Mouse (Mus musculus) liver, embryonic 11.5 days (tissue): Measurements from ENCODE around the gene Asb5. TPM values are rescaled to one million over a fixed set of nuclear protein-coding genes. Genes with fewer than 3 reads are reported as not detected.
"Not testable (repeated sequence)": the region's sequence is repeated elsewhere in the genome, so short reads cannot be mapped to it uniquely, and the experiment has no call there.

Source experiments
- ATAC-seq: fragments of 200-750 bp; cut with Nextera tagmentation; replicated peaks from 2 replicates; pipeline ENCODE4 v1.8.0; 2017; ENCODE audit warnings: moderate number of reproducible peaks, mild to moderate bottlenecking, moderate TSS enrichment, moderate library complexity; ENCODE audit not compliant: low FRiP score
- DNase-seq: peaks from one replicate; pipeline ENCODE4 v3.0.0-alpha.2; 2017; ENCODE audit warnings: low spot score
- H3K27ac ChIP-seq: fragments of 300-500 bp; sonication (generic); 2 replicates; pipeline ENCODE4 v1.5.1; 2014; ENCODE audit warnings: mild to moderate bottlenecking, low read depth, low read length, control low read depth
- H3K27me3 ChIP-seq: fragments of 300-500 bp; sonication (generic); replicated peaks from 2 replicates; pipeline ENCODE4 v1.6.1; 2014; ENCODE audit warnings: low read length, mixed read lengths; ENCODE audit not compliant: control insufficient read depth, insufficient read depth
- H3K36me3 ChIP-seq: fragments of 300-500 bp; sonication (generic); 2 replicates; pipeline ENCODE4 v1.6.1; 2014; ENCODE audit warnings: mild to moderate bottlenecking, low read length, moderate library complexity, mixed read lengths; ENCODE audit not compliant: control insufficient read depth, insufficient read depth
- H3K4me1 ChIP-seq: fragments of 300-500 bp; sonication (generic); replicated peaks from 2 replicates; pipeline ENCODE4 v1.6.1; 2014; ENCODE audit warnings: low read length, mixed read lengths; ENCODE audit not compliant: control insufficient read depth, insufficient read depth
- H3K4me2 ChIP-seq: fragments of 300-500 bp; sonication (generic); 2 replicates; pipeline ENCODE4 v1.6.1; 2014; ENCODE audit warnings: mild to moderate bottlenecking, control low read depth, moderate library complexity
- H3K4me3 ChIP-seq: fragments of 300-500 bp; sonication (generic); 2 replicates; pipeline ENCODE4 v1.5.1; 2014; ENCODE audit warnings: low read depth, low read length, control low read depth
- H3K9ac ChIP-seq: fragments of 300-500 bp; sonication (generic); 2 replicates; pipeline ENCODE4 v1.6.1; 2014; ENCODE audit warnings: low read depth, low read length, control low read depth
- H3K9me3 ChIP-seq: fragments of 300-500 bp; sonication (generic); 2 replicates; pipeline ENCODE4 v1.6.1; 2016; ENCODE audit warnings: low read length, inconsistent platforms, mixed read lengths; ENCODE audit not compliant: control insufficient read depth
- WGBS: fragments of 180-500 bp; shearing (Covaris S2); extraction: QIAGEN DNeasy Blood & Tissue Kit; methylation state at CpG from one replicate; pipeline ENCODE4 v1.1.7; 2014; 5-methylcytosine and 5-hydroxymethylcytosine counted together
- polyA plus RNA-seq: library from polyadenylated mRNA; unstranded; fragments of >200 nt; fragmentation: Nextera tagmentation; extraction: Ambion mirVana; gene quantifications from 2 replicates; pipeline ENCODE4 v1.2.1, GENCODE M21; 2014

Gene Asb5
- polyA plus RNA-seq, 1 experiment from 2014 or later: 6.2 TPM

DNA sequence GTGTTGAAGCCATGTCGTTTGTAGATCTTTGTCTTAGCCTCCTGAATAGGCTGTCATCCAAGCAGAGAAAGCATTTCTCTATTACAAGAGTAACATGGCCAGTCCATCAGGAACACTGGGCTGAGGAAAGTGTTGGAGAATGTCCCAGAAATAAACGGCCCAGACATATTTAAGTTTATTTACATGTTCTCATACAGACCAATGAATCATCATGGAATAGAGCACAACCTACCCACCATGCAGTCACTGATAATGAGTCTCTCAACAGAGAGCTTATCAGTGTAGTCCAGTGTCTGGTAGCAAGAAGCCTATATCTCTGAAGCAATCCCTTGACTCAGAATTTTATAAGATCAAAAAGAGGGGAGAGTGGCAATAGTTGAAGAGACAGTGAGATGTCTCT lies 24.3 kb upstream of the Asb5 start:
- 56% methylated on average over 2 of the region's 2 CpGs for WGBS
- Histone ChIP-seq H3K4me3 (no peak overlapping the region), H3K27ac (no peak overlapping the region), H3K9me3 (no peaks in the 10 kb centered on the region), H3K36me3 (no peaks in the 10 kb centered on the region), H3K4me1 (peaks cover 4% of the 10 kb centered on the region; the same call in 1 of the 2 replicates), H3K27me3 (no peaks in the 10 kb centered on the region), H3K9ac (no peak overlapping the region), H3K4me2 (no peak overlapping the region)
- no peak for DNase-seq
- 0 out of 2 replicates have a peak, but pooled peaks have one; percentile 35 for ATAC-seq

DNA sequence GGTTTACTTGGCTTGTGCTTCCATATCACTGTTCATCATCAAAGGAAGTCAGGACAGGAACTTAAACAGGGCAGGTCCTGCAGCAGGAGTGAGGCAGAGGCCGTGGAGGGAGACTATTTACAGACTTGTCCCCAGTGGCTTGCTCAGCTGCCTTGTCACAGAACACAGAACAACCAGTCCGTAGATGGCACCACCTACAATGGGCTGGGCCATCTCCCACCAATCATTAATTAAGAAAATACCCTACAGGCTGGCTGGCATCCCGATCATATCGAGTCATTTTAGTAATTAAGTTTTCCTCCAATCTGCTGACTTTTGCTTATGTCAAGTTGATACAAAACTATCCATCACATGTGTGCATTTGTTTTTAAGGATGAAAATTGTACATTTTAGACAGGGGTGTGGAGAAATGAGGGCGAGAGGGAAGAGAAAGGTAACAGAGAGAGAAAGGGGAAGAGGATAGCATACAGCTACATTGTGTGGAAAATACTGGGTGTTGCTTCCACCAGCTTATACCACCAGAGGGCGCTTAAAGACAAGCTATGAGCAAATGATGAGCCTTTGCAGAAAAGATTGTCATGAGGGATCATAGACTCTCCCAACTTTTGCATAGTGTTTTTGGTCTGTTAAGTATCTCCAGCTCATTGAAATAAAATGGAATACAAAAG lies 21.8 kb upstream of the Asb5 start:
- Histone ChIP-seq H3K4me2 (peak overlapping the region; percentile 11; the same call in 1 of the 2 replicates), H3K27me3 (no peaks in the 10 kb centered on the region), H3K4me1 (peaks cover 4% of the 10 kb centered on the region; the same call in 1 of the 2 replicates), H3K36me3 (no peaks in the 10 kb centered on the region), H3K27ac (no peak overlapping the region), H3K4me3 (no peak overlapping the region), H3K9me3 (no peaks in the 10 kb centered on the region), H3K9ac (no peak overlapping the region)
- WGBS: 24% methylated on average over 6 of the region's 6 CpGs
- no peak for DNase-seq
- peak; percentile 32; the same call in 1 of the 2 replicates for ATAC-seq

GRCm38 (mm10) chr8:54508096-54508456 lies 21.3 kb upstream of the Asb5 start:
- DNase-seq (no peak), ATAC-seq (no peak)
- Histone ChIP-seq H3K27me3 (no peaks in the 10 kb centered on the region), H3K4me2 (no peak overlapping the region), H3K9ac (no peak overlapping the region), H3K36me3 (no peaks in the 10 kb centered on the region), H3K27ac (no peak overlapping the region), H3K4me1 (peaks cover 4% of the 10 kb centered on the region; the same call in 1 of the 2 replicates), H3K9me3 (no peaks in the 10 kb centered on the region), H3K4me3 (no peak overlapping the region)
- WGBS: 23% methylated on average over 1 of the region's 1 CpGs

- ATAC-seq: peak; percentile 19; the same call in 1 of the 2 replicates
- 7% methylated on average over 7 of the region's 11 CpGs for WGBS
Measured at GRCm38 (mm10) chr8:54508814-54509213, 20.6 kb upstream of the Asb5 start.

DNA sequence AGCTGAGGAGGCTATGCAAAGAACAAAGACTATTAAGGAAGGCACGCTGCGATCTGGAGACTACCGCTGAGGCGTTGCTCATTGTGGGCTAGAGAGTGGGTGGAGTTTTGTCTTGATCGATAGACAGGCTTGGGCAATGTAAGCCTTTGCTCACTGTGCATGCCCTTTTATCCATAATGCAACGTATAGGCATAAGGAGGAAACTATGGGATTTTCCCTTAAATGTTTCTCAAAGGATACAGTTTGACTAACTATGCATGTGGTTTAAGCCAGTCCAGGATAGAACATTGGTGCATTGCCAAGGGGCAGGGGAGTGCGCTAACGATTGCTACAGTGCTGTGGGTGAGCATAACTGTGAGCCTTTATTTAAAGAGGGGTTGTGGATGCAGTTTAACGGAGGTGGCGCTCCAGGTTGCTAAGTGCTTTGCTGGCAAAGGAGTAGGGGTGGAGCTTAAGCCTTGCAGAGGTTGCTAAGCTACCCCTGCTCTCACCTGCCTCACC lies 20.1 kb upstream of the Asb5 start:
- DNase-seq: no peak
- H3K4me2 ChIP-seq: peak overlapping the region; percentile 45

More at GRCm38 (mm10) chr8:54508814-54509213, 20.6 kb upstream of the Asb5 start:
- H3K9ac ChIP-seq: no peak overlapping the region
- H3K4me3 ChIP-seq: peak overlapping the region; percentile 32
- H3K4me1 ChIP-seq: peaks cover 4% of the 10 kb centered on the region; the same call in 1 of the 2 replicates
- DNase-seq: no peak
- no peaks in the 10 kb centered on the region for H3K27me3 ChIP-seq
- H3K27ac ChIP-seq: no peak overlapping the region
- H3K36me3 ChIP-seq: no peaks in the 10 kb centered on the region
- no peaks in the 10 kb centered on the region for H3K9me3 ChIP-seq
- H3K4me2 ChIP-seq: peak overlapping the region; percentile 45

GRCm38 (mm10) chr8:54511791-54512190 lies 17.6 kb upstream of the Asb5 start:
- H3K4me2 ChIP-seq: peak overlapping the region; percentile 18

More for the DNA sequence above, 20.1 kb upstream of the Asb5 start:
- Histone ChIP-seq H3K36me3 (no peaks in the 10 kb centered on the region), H3K9ac (no peak overlapping the region), H3K27ac (no peak overlapping the region), H3K9me3 (no peaks in the 10 kb centered on the region), H3K27me3 (no peaks in the 10 kb centered on the region), H3K4me1 (peaks cover 4% of the 10 kb centered on the region; the same call in 1 of the 2 replicates), H3K4me3 (peak overlapping the region; percentile 32)
- ATAC-seq: peak; percentile 66
- WGBS: 10% methylated on average over 10 of the region's 10 CpGs

DNA sequence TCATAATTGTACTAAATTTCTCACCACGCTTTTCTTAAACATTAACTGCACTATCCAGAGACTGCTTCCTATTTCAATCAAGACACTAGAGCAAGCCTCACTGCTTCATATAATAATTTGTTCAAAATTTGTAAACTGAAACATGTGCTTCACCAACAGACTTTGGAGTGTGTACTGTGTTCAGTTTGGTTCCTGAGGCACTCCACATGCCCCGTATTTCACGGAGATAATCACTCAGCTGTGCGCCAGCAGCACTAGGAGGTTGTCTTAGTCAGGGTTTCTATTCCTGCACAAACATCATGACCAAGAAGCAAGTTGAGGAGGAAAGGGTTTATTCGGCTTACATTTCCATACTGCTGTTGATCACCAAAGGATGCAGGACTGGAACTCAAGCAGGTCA lies 17.2 kb upstream of the Asb5 start:
- peak overlapping the region; percentile 18 for H3K4me2 ChIP-seq
- not testable (repeated sequence) for DNase-seq, H3K4me1 ChIP-seq, H3K9ac ChIP-seq, H3K27me3 ChIP-seq, ATAC-seq, H3K4me3 ChIP-seq, H3K36me3 ChIP-seq, H3K27ac ChIP-seq, H3K9me3 ChIP-seq
- WGBS: 59% methylated on average over 5 of the region's 5 CpGs

More at GRCm38 (mm10) chr8:54511791-54512190, 17.6 kb upstream of the Asb5 start:
- H3K4me3 ChIP-seq: no peak overlapping the region
- H3K9ac ChIP-seq: no peak overlapping the region
- no peaks in the 10 kb centered on the region for H3K36me3 ChIP-seq
- DNase-seq (no peak), ATAC-seq (peak; percentile 86)
- WGBS: 32% methylated on average over 3 of the region's 3 CpGs
- H3K27ac ChIP-seq: peak overlapping the region; percentile 73
- H3K27me3 ChIP-seq: no peaks in the 10 kb centered on the region
- no peaks in the 10 kb centered on the region for H3K9me3 ChIP-seq
- H3K4me1 ChIP-seq: 0 out of 2 replicates have a peak, but pooled peaks cover 4% of the 10 kb centered on the region

- Histone ChIP-seq H3K4me1 (peaks cover 7% of the 10 kb centered on the region; the same call in 1 of the 2 replicates), H3K4me3 (no peak overlapping the region), H3K4me2 (no peak overlapping the region), H3K27me3 (no peaks in the 10 kb centered on the region), H3K9me3 (no peaks in the 10 kb centered on the region), H3K27ac (no peak overlapping the region), H3K36me3 (peaks cover 5% of the 10 kb centered on the region; the same call in 1 of the 2 replicates), H3K9ac (no peak overlapping the region)
- 83% methylated on average over 10 of the region's 10 CpGs for WGBS
- ATAC-seq: no peak
- no peak for DNase-seq
Measured at GRCm38 (mm10) chr8:54518756-54519460, 10.5 kb upstream of the Asb5 start.
